23 mouse cellular contexts compared by ENCODE assay signal in the genomic region with DNA sequence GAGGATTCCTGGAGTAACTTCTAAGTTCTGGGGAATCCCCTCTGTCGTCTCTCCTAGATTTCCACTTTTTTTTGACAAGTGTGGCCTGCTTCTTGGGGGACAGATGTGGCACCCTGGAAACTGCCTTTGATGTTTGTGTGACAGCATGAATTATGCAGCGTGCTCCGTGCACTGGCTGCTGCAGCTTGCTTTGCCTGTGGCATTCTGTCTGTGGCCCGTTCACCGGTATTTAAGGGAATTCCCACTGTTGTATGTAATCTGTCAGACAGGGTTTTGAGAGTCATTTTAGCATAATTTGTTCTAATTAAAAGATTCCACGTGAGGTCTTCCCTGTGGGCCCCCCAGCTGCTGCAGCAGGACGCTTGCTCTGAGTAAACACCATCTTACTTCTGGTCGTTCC.
"Had no signal": no experiment of that assay in that cellular context is flagged by ENCODE, and none has a peak within 500 bp of the region (broad histone marks: within the 10 kb centered on the region; RNA-seq: fewer than 3 reads in every experiment).

No protein-coding gene starts in this region.

- DNase-seq: gastrocnemius, adult 2 months; gastrocnemius, postnatal 10 days; gastrocnemius, postnatal 25 days; heart, adult 2 months; heart, postnatal 10 days; heart, postnatal 4 days; kidney, adult 18-20 months; kidney, adult 8-10 months; kidney, postnatal 10 days; kidney, postnatal 25 days; kidney, postnatal 4 days; left cerebral cortex, postnatal 4 days had no signal

- H3K27me3 ChIP-seq: heart, embryonic 12.5 days; hindbrain, embryonic 13.5 days; hindbrain, embryonic 15.5 days; intestine, embryonic 15.5 days; limb, embryonic 13.5 days; limb, embryonic 15.5 days had no signal

- H3K9me3 ChIP-seq: heart, embryonic 12.5 days; hindbrain, embryonic 13.5 days; hindbrain, embryonic 15.5 days; intestine, embryonic 15.5 days; limb, embryonic 13.5 days; limb, embryonic 15.5 days had no signal

- H3K4me2 ChIP-seq: heart, embryonic 12.5 days; hindbrain, embryonic 13.5 days; hindbrain, embryonic 15.5 days; intestine, embryonic 15.5 days; limb, embryonic 13.5 days; limb, embryonic 15.5 days had no signal

- H3K4me3 ChIP-seq: gastrocnemius, adult 2 months; heart, adult 2 months; heart, embryonic 12.5 days; hindbrain, embryonic 13.5 days; hindbrain, embryonic 15.5 days; intestine, embryonic 15.5 days; layer of hippocampus, adult 2 months; left cerebral cortex, adult 2 months; limb, embryonic 13.5 days; limb, embryonic 15.5 days had no signal

- ATAC-seq: forebrain, embryonic 16.5 days; inflammation-experienced regulatory T-cells, adult 6 months; intestine, embryonic 15.5 days; intestine, postnatal 0 days had no signal

- H3K27ac ChIP-seq: gastrocnemius, adult 2 months; heart, adult 2 months; hindbrain, embryonic 13.5 days; hindbrain, embryonic 15.5 days; intestine, embryonic 15.5 days; layer of hippocampus, adult 2 months; left cerebral cortex, adult 2 months; limb, embryonic 13.5 days; limb, embryonic 15.5 days had no signal

- H3K9ac ChIP-seq: heart, embryonic 12.5 days; hindbrain, embryonic 13.5 days; hindbrain, embryonic 15.5 days; intestine, embryonic 15.5 days; limb, embryonic 13.5 days; limb, embryonic 15.5 days had no signal
